Mouse (Mus musculus) stomach, postnatal 0 days (tissue): Measurements from ENCODE around the gene Zfp985. TPM values are rescaled to one million over a fixed set of nuclear protein-coding genes. Genes with fewer than 3 reads are reported as not detected.
"Not testable (repeated sequence)": the region's sequence is repeated elsewhere in the genome, so short reads cannot be mapped to it uniquely, and the experiment has no call there.

ENCODE experiments used
- ATAC-seq: fragments of 200-750 bp; cut with Nextera tagmentation; 2 replicates; pipeline ENCODE4 v1.8.0; 2017; ENCODE audit not compliant: low FRiP score, low TSS enrichment
- DNase-seq: peaks from one replicate; pipeline ENCODE4 v3.0.0-alpha.2; 2016; ENCODE audit warnings: low spot score
- H3K27ac ChIP-seq: fragments of 300-500 bp; sonication (generic); replicated peaks from 2 replicates; pipeline ENCODE4 v1.5.1; 2014; ENCODE audit warnings: mild to moderate bottlenecking, control low read depth
- H3K27me3 ChIP-seq: fragments of 300-500 bp; sonication (generic); 2 replicates; pipeline ENCODE4 v1.6.1; 2014; ENCODE audit warnings: low read length; ENCODE audit not compliant: control insufficient read depth, insufficient read depth
- H3K36me3 ChIP-seq: fragments of 300-500 bp; sonication (generic); 2 replicates; pipeline ENCODE4 v1.6.1; 2014; ENCODE audit warnings: low read length, mixed read lengths; ENCODE audit not compliant: control insufficient read depth, insufficient read depth
- H3K4me1 ChIP-seq: fragments of 300-500 bp; sonication (generic); replicated peaks from 2 replicates; pipeline ENCODE4 v1.6.1; 2014; ENCODE audit warnings: antibody characterized with exemption; ENCODE audit not compliant: control insufficient read depth, insufficient read depth
- H3K4me2 ChIP-seq: fragments of 300-500 bp; sonication (generic); replicated peaks from 2 replicates; pipeline ENCODE4 v1.6.1; 2014; ENCODE audit warnings: low read depth, mild to moderate bottlenecking, control low read depth, moderate library complexity
- H3K4me3 ChIP-seq: fragments of 300-500 bp; sonication (generic); 2 replicates; pipeline ENCODE4 v1.5.1; 2014; ENCODE audit warnings: low read depth, low read length, control low read depth
- H3K9ac ChIP-seq: fragments of 300-500 bp; sonication (generic); 2 replicates; pipeline ENCODE4 v1.6.1; 2014; ENCODE audit warnings: mild to moderate bottlenecking, low read length, control low read depth, mixed read lengths
- H3K9me3 ChIP-seq: fragments of 300-500 bp; sonication (generic); 2 replicates; pipeline ENCODE4 v1.6.1; 2016; ENCODE audit warnings: low read length; ENCODE audit not compliant: control insufficient read depth
- CTCF ChIP-seq: IDR thresholded peaks from 2 replicates; pipeline ENCODE4 v1.5.1; 2016; ENCODE audit warnings: antibody characterized with exemption, low read depth, mild to moderate bottlenecking, moderate library complexity
- EP300 ChIP-seq: optimal IDR thresholded peaks from 2 replicates; pipeline ENCODE3; 2016; ENCODE audit warnings: antibody characterized with exemption
- WGBS: fragments of 180-500 bp; shearing (Covaris S2); extraction: QIAGEN DNeasy Blood & Tissue Kit; methylation state at CpG from one replicate; pipeline ENCODE4 v1.1.7; 2014; 5-methylcytosine and 5-hydroxymethylcytosine counted together
- polyA plus RNA-seq: library from polyadenylated mRNA; unstranded; fragments of >200 nt; fragmentation: Nextera tagmentation; extraction: Ambion mirVana; gene quantifications from 2 replicates; pipeline ENCODE4 v1.2.1, GENCODE M21; 2015

Gene Zfp985
- polyA plus RNA-seq, 1 experiment from 2014 or later: 0.06 TPM

DNA sequence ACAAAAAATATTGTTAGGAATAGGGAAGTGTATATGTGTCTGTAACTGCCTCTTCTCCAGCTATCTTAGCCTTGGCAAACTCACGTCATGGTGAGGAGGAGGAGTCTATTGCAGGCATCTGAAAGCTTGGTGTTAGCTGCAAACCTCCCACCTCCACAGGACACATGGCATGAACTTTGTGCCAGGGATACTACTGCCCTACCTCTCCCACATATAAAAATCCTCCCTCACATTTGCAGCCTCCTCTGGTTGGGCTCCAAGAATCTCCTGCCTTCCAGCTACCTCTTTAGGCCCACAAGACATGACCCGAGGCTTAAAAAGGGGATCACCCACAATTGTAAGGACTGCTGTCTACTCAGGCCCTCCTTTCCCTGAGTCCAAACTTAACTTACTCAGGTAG, 15.4 kb upstream of the Zfp985 start:
- DNase-seq: no peak

DNA sequence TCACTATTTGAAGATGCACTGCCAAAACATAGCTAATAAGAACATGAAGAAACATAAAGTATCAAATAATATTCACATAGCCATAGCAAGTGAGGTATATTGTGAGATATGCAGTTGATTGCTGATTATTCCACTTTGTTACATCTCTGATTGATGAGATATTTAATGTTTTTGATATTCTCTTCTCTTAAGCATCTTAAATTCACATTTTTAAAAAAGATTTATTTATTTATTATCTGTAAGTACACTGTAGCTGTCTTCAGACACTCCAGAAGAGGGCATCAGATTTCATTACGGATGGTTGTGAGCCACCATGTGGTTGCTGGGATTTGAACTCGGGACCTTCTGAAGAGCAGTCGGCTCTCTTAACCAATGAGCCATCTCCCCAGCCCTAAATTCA, 13.2 kb upstream of the Zfp985 start, which contains the start of gene Gm16503:
Gene Gm16503, plus strand, starts transcription at position 301 of the 400 bp plus-strand sequence.
- H3K4me3 ChIP-seq, H3K4me2 ChIP-seq, H3K4me1 ChIP-seq, ATAC-seq, H3K27ac ChIP-seq, H3K27me3 ChIP-seq, H3K36me3 ChIP-seq, H3K9ac ChIP-seq, DNase-seq: not testable (repeated sequence)
- peaks cover 15% of the 10 kb centered on the region; the same call in 1 of the 2 replicates for H3K9me3 ChIP-seq
- WGBS: 79% methylated on average over 3 of the region's 3 CpGs

More for the DNA sequence above, 15.4 kb upstream of the Zfp985 start:
- Histone ChIP-seq H3K4me1 (no peaks in the 10 kb centered on the region), H3K27me3 (no peaks in the 10 kb centered on the region), H3K4me3 (no peak overlapping the region), H3K27ac (no peak overlapping the region), H3K4me2 (no peak overlapping the region), H3K9me3 (peaks cover 15% of the 10 kb centered on the region; the same call in 1 of the 2 replicates), H3K36me3 (no peaks in the 10 kb centered on the region), H3K9ac (no peak overlapping the region)
- TF ChIP-seq CTCF: no peak
- no peak for TF ChIP-seq EP300
- ATAC-seq: peak; percentile 35; the same call in 1 of the 2 replicates
- 71% methylated on average over 2 of the region's 2 CpGs for WGBS

DNA sequence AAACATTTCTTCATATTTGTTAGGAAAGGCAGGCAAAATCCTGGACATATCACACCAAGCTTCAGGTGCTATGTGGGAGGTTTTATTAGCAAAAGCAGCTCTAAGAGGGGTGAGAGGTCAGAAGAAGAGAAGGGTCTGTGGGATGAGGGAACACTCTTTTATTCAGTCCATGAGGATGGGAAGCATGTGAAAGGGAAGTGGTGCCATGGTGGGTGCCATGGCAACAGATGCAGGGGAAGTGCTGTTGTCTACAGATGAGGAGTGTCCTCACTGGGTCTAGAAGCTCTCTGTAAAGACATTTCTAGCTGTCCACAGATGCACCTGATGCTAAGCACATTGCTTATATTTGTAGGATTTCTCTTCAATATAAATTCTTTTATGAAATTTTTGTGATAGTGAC, 12.0 kb upstream of the Zfp985 start:
- no peak for ATAC-seq

DNA sequence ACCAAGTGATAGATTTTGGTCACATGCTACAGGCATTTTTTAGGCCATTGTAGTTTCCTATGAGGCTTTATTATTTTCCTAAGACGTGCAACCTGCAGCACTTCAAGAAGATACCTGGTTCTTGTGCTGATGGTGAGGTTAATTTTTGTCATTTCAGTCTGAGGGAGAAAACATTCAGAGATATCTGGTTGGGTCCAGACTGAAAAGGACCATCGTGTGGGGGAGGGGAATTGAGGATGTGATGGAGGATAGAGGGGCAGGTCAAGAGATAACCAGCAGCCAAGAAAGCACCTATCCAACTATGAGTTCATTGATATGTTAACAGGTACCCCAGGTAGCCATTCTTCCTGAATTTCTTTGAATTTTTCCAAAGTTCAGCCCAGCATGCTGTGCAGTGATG, 1.3 kb downstream of the Zfp985 start:
- not testable (repeated sequence) for DNase-seq, H3K27ac ChIP-seq, ATAC-seq, H3K4me3 ChIP-seq, H3K36me3 ChIP-seq, H3K9me3 ChIP-seq, H3K4me1 ChIP-seq, H3K9ac ChIP-seq, H3K27me3 ChIP-seq, H3K4me2 ChIP-seq
- WGBS: 62% methylated on average over 2 of the region's 2 CpGs

More for the DNA sequence above, 12.0 kb upstream of the Zfp985 start:
- no peaks in the 10 kb centered on the region for H3K4me1 ChIP-seq
- H3K9ac ChIP-seq: no peak overlapping the region
- H3K9me3 ChIP-seq: peaks cover 12% of the 10 kb centered on the region; the same call in 1 of the 2 replicates
- H3K27ac ChIP-seq: no peak overlapping the region
- no peaks in the 10 kb centered on the region for H3K27me3 ChIP-seq
- no peak for DNase-seq
- H3K36me3 ChIP-seq: no peaks in the 10 kb centered on the region
- no peak overlapping the region for H3K4me3 ChIP-seq
- no peak overlapping the region for H3K4me2 ChIP-seq
- no peak for TF ChIP-seq CTCF
- no peak for TF ChIP-seq EP300

DNA sequence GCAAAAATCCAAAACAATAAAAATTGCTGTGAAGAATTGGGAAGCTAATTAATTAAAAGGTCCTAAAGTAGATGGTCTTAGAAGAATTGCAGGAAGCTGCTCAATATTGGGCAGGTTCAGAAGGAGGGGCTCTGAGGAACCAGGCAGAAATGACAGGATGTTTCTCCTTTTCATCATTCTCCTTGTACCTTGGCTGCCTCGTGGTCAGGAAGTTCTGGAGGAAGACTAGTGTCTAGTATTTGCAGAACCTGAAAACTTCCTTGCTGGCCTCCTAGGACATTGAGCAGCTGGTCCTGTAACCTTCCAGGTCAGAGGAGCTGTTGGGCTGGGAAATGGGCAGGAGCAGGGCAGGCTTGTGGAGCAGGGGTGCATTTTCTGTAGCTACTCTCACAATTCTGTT, 3.8 kb downstream of the Zfp985 start:
- H3K4me2 ChIP-seq, ATAC-seq, H3K27ac ChIP-seq, H3K9me3 ChIP-seq, H3K27me3 ChIP-seq, H3K4me1 ChIP-seq, H3K4me3 ChIP-seq, H3K9ac ChIP-seq, DNase-seq, H3K36me3 ChIP-seq: not testable (repeated sequence)
- WGBS: 63% methylated on average over 1 of the region's 1 CpGs

DNA sequence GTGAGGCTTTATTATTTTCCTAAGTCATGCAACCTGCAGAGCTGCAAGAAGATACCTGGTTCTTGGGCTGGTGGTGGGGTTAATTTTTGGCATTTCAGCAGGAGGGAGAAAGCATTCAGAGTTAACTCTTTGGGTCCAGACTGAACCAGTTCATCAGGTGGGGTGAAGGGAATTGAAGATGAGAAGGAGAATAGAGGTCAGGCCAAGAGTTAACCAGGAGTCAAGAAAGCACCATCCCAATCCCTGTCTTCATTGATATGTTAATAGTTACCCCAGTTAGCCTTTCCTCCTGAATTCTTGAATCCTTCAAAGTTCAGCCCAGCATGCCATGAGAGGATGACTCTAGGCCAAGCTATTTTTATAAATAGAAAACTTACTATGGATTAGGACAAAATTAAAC, 4.9 kb downstream of the Zfp985 start:
- not testable (repeated sequence) for DNase-seq, H3K4me3 ChIP-seq, H3K4me1 ChIP-seq, H3K27ac ChIP-seq, ATAC-seq, H3K4me2 ChIP-seq, H3K27me3 ChIP-seq, H3K36me3 ChIP-seq, H3K9ac ChIP-seq, H3K9me3 ChIP-seq

DNA sequence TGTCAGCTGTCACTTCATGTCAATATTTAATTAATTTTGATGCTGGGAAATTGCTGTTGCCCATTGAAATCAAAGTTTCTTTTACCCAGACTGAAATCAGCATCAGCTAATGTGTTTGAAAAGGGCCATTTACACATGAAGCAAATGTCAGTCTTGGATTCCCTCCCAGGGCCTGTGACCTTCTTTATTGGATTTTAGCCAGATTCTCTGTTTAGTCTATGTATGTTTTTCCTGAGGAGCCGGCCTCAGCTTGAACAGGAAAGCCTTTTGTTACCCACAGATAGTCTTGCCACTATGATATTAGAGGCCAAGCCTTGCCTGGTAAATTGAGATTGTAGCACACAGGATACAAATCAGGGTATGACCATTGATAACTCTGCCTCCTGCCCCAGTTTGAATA, 6.0 kb downstream of the Zfp985 start:
- not testable (repeated sequence) for DNase-seq, H3K36me3 ChIP-seq, H3K27ac ChIP-seq, ATAC-seq, H3K9ac ChIP-seq, H3K4me2 ChIP-seq, H3K4me1 ChIP-seq, H3K9me3 ChIP-seq, H3K27me3 ChIP-seq, H3K4me3 ChIP-seq
- 24% methylated on average over 1 of the region's 1 CpGs for WGBS
